ENCODE assay signal across 1 mouse cellular context in genomic region chr6:115411477-115411876, GRCm38 (mm10).
TF ChIP-seq lines count a peak whose summit lies in the region.

No protein-coding gene starts in this region.

TF ChIP-seq in MEL, 35 proteins besides CTCF, POLR2A, EP300 and RAD21 (continued from another document):
- TF ChIP-seq MYC (IDR thresholded peaks at IDR 0.05; ENCODE audit: low read depth, low read length) = no peak
